Mouse (Mus musculus) telencephalon, adult 2 months (tissue): ENCODE measurements around the gene Olfr1277.
A peak's percentile ranks its signal among the peaks of the same experiment; 100 is the strongest.

ENCODE experiments used
- DNase-seq: peaks from one replicate; pipeline ENCODE4 v3.0.0-alpha.2; 2011; ENCODE audit warnings: low read depth, low spot score

Olfr1277 gene

DNA sequence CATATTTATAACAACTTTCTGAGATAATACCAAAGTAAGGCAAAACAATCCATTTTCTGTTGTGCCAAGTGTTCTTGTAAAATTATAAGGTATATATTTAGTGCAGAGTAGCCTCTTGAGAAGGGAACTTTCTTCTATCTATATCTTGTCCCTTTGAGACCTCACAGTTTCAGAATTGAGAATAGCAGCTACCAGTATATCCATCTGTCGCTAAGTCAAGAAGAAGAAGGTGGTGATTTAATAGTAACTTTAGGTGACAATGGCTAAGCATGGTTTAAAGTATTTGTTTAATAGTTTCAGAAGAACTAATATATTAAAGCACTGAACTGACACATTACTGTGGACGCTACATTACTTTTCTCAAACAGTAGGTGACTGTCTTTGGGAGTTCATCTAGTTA, at the start of gene Olfr1277:
TSS of gene Olfr1277 (minus strand) at position 101 of the 400 bp plus-strand sequence.
- DNase-seq = no peak

DNA sequence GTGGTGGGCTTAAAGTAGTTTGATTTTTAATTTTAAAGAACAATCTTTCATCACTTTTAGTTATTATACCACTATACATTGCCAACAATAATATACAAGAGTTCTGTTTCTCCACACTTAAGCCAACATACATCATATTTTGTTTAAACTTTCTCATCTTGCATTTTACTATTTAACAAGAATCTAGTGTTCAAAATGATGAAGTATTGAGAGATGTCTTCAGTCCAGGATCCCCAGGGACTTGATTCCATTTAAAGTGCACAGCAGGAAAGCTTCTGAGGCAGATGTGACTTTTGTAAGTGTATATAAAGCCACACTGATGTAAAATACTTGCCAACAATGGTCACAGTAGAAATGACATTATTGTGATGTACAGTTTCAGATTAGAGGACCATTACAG, 39.8 kb upstream of the Olfr1277 start, which contains the start of gene Olfr1280:
TSS of gene Olfr1280 (plus strand) at position 301 of the 400 bp plus-strand sequence.
- DNase-seq = no peak

DNA sequence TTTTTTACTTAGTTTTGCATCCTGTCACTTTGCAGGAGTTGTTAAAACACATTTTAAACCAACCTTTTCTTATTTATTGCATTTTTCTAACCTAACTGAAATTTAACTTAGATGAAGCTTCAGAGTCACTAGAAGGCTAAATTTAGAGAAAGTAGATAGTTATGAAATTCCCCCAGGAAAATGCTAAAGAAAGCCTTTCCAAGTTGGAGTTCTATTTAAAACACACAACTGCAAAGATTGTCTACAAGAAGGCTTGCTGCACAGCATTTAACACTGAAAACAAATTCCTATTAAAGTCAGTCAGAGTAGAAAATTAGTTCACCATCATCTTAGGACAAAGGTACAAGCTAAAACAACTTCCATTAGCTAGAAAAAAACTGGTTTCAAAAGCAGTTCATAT, 26.5 kb upstream of the Olfr1277 start, which contains the start of gene Olfr1279:
TSS of gene Olfr1279 (plus strand) at position 262 of the 400 bp plus-strand sequence.
- peak; percentile 34 for DNase-seq

DNA sequence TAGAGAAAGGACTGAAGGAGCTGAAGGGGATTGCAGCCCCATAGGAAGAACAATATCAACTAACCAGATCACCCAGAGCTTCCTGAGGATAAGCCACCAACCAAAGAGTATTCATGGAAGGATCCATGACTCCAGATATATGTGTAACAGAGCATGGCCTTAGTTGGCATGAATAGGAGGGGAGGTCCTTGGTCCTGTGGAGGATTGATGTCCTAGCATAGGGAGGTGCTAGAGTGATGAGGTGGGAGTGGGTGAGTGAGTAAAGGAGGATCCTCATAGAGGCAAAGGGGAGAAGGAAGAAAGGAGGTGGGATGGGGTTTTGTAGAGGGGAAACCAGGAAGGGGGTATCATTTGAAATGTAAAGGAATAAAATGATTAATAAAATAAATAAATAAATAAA, 24.6 kb upstream of the Olfr1277 start:
- DNase-seq = no peak

DNA sequence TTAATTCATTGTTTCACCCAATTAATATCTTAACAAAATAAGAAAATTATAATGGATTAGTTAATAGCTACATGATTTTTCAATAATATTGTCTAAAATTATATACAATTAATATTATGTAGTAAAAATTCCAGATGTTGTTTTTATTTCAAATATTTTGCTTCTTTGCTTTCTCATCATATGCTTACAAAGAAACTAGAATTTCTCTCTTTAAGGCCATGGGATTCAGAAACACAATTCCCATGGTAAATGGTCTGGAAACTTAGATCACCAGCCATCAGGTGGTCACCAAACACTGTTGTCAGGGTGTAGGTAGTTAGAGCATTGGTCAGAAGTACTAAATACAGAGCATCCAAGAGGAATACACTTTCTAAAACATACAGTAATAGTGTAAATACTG, 15.9 kb upstream of the Olfr1277 start, which contains the start of gene Olfr1278:
TSS of gene Olfr1278 (plus strand) at position 301 of the 400 bp plus-strand sequence.
- DNase-seq = no peak

DNA sequence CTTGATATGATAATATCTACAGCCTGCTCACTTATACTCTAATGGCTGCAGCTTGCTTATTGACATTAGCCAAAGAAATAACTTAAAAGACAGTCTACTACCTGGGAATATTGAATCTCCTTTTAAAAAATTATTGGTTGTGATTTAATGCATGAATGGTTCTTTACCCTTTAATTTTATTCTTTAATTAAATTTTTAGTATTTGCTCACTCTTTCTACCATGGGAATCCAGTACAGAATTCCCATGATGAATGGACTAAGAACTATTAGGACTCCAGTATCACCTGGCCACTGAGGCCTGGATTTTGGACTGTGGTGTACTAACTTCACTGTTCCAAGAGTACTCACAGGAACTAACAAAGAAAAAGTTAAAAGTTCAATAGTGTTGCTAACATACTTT, 19.7 kb downstream of the Olfr1277 start, which contains the start of gene Olfr1276:
TSS of gene Olfr1276 (plus strand) at position 301 of the 400 bp plus-strand sequence.
- DNase-seq = no peak

DNA sequence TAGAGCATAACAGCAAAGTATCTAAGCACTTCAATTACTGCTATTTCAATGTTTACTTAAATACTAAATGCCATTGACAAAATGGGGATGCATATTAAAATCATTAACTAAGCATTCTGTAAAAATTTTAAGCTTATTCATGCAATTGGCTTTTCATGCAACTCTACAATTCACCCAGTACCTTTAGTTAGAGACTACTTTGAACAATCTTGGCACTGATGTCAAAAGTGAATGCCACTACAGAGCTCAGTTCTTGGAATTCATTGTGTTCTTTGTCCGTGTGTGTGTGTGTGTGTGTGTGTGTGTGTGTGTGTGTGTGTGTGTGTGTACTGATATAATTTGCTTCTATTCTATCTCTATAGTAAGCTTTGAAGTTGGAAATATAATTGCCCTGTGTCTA, 38.7 kb downstream of the Olfr1277 start, which contains the start of gene Olfr1275:
TSS of gene Olfr1275 (minus strand) at position 101 of the 400 bp plus-strand sequence.
- DNase-seq = no peak

DNA sequence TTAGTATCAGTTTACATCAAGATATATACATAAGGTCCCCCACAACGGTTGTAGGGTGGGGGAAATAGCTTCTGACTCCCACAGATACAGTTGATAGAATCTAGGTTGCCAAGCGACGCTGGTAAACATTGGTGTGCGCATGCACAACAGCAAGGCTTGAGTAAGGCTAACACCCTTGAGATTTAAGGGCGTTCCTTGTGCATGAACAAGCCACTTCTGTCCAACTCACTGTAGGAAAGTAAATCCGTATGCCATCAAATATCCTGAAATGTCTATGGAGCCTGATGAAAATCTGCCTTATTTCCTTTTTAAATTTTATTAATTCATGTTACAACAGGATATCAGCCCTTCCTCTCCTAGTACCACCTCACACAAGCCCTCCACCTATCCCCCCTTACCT, 44.4 kb downstream of the Olfr1277 start, which contains the start of gene 4930430A15Rik:
TSS of gene 4930430A15Rik (minus strand) at position 101 of the 400 bp plus-strand sequence.
- no peak for DNase-seq
